ENCODE assay signal across 26 mouse cellular contexts in the genomic region with DNA sequence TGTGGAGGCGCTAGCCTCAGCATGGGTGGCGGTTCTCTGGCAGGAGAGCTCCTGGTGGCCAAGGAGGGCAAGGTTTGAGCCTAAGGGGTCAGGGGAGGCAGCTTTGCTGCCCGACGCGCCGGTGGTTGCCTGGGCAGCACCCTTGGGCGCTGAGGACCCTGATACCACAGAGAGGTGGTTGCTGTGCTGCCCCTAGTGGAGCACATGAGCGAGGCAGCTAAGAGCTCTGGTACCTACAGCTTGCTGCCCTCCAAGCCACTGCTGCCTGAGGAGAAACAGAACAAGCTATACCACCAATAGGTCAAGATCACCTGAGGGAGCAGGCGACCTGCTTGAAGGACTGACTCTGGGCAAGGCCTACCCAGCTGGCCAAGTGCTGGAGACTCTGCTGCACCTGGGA. TPM values are rescaled to one million over a fixed set of nuclear protein-coding genes. Genes with fewer than 3 reads are reported as not detected.
DNase-seq lines count a peak whose midpoint lies in the region; ATAC-seq and TF ChIP-seq lines count a peak whose summit lies in the region.
"Had no signal": no experiment of that assay in that cellular context is flagged by ENCODE, and none has a peak within 500 bp of the region (broad histone marks: within the 10 kb centered on the region; RNA-seq: fewer than 3 reads in every experiment).

No protein-coding gene starts in this region.

- H3K27me3 ChIP-seq in midbrain, embryonic 14.5 days (ENCODE audit: control insufficient read depth, insufficient read depth, low read length) = no peaks in the 10 kb centered on the region
- H3K27me3 ChIP-seq in midbrain, postnatal 0 days (ENCODE audit: insufficient read depth, low read length) = no peaks in the 10 kb centered on the region
- no peaks in the 10 kb centered on the region for H3K27me3 ChIP-seq in hindbrain, postnatal 0 days (ENCODE audit: insufficient read depth, low read length)
- H3K27me3 ChIP-seq: forebrain, embryonic 13.5 days; hindbrain, embryonic 15.5 days; midbrain, embryonic 15.5 days had no signal

- no peaks in the 10 kb centered on the region for H3K4me1 ChIP-seq in midbrain, embryonic 14.5 days (ENCODE audit: control insufficient read depth, insufficient read depth, low read length)
- no peaks in the 10 kb centered on the region for H3K4me1 ChIP-seq in midbrain, postnatal 0 days (ENCODE audit: insufficient read depth, low read length)
- no peaks in the 10 kb centered on the region for H3K4me1 ChIP-seq in ES-E14 (ENCODE audit: control insufficient read depth in 2 of 2, insufficient read depth in 2 of 2, low read length in 2 of 2, poor library complexity in 1 of 2)
- no peaks in the 10 kb centered on the region for H3K4me1 ChIP-seq in hindbrain, postnatal 0 days (ENCODE audit: insufficient read depth, low read length)
- H3K4me1 ChIP-seq: forebrain, embryonic 13.5 days; hindbrain, embryonic 15.5 days; midbrain, embryonic 15.5 days had no signal

- in situ Hi-C loops in ES-E14 (cut with MboI; ENCODE audit: low sequenced_read_pairs in 2 of 2, unreplicated experiment in 2 of 2) = loop anchor here in 1 of 2 experiments (25.0 kb wide), 1 partner anchor 94 kb away; no protein-coding TSS in a partner anchor

- H3K4me3 ChIP-seq in midbrain, embryonic 14.5 days (replicated peaks; ENCODE audit: low read depth, low read length) = no peak overlapping the region
- no peak overlapping the region for H3K4me3 ChIP-seq in midbrain, postnatal 0 days (ENCODE audit: low read depth, low read length)
- peak overlapping the region; percentile 22 to 26; a peak in 3 of 4 replicates for H3K4me3 ChIP-seq in ES-E14 (ENCODE audit: insufficient read depth in 1 of 2, low read depth in 1 of 2, low read length in 2 of 2, poor library complexity in 1 of 2, severe bottlenecking in 1 of 2)
- H3K4me3 ChIP-seq in hindbrain, postnatal 0 days (ENCODE audit: low read length) = no peak overlapping the region
- H3K4me3 ChIP-seq: forebrain, embryonic 13.5 days; hindbrain, embryonic 15.5 days; midbrain, embryonic 15.5 days had no signal

- H3K4me2 ChIP-seq in midbrain, embryonic 14.5 days (ENCODE audit: low read length) = no peak overlapping the region
- no peak overlapping the region for H3K4me2 ChIP-seq in midbrain, postnatal 0 days (ENCODE audit: low read depth, low read length, poor library complexity, severe bottlenecking)
- H3K4me2 ChIP-seq in hindbrain, postnatal 0 days (ENCODE audit: low read depth, low read length) = no peak overlapping the region
- H3K4me2 ChIP-seq: forebrain, embryonic 13.5 days; heart, embryonic 11.5 days; hindbrain, embryonic 15.5 days; lung, embryonic 14.5 days; midbrain, embryonic 15.5 days had no signal

- no peak overlapping the region for H3K27ac ChIP-seq in midbrain, embryonic 14.5 days (replicated peaks; ENCODE audit: low read depth, low read length)
- H3K27ac ChIP-seq in midbrain, postnatal 0 days (ENCODE audit: low read depth, low read length) = no peak overlapping the region
- H3K27ac ChIP-seq in ES-E14 (ENCODE audit: insufficient read depth, low read depth, low read length, poor library complexity, severe bottlenecking) = no peak overlapping the region
- no peak overlapping the region for H3K27ac ChIP-seq in hindbrain, postnatal 0 days
- H3K27ac ChIP-seq: forebrain, embryonic 13.5 days; hindbrain, embryonic 15.5 days; midbrain, embryonic 15.5 days had no signal

- 0 out of 2 replicates have a peak, but pooled peaks have one; percentile 14 for ATAC-seq in midbrain, embryonic 14.5 days (ENCODE audit: low FRiP score, low TSS enrichment)
- ATAC-seq in midbrain, postnatal 0 days (ENCODE audit: low FRiP score) = no peak
- peak; percentile 14; the same call in 1 of the 2 replicates for ATAC-seq in granulocyte monocyte progenitor cell, adult 5-6 weeks (replicated peaks; ENCODE audit: poor library complexity, severe bottlenecking)
- no peak for ATAC-seq in hindbrain, postnatal 0 days
- ATAC-seq: CD4-positive, CD25-positive, alpha-beta regulatory T cell, adult 4 months; forebrain, embryonic 13.5 days; intestine, postnatal 0 days; midbrain, embryonic 15.5 days had no signal

- WGBS in midbrain, embryonic 14.5 days = 38% methylated on average over 9 of the region's 9 CpGs
- WGBS in midbrain, postnatal 0 days = 39% methylated on average over 9 of the region's 9 CpGs
- WGBS in hindbrain, postnatal 0 days = 32% methylated on average over 9 of the region's 9 CpGs

- H3K9me3 ChIP-seq in midbrain, embryonic 14.5 days (ENCODE audit: control insufficient read depth, low read length) = no peaks in the 10 kb centered on the region
- H3K9me3 ChIP-seq in midbrain, postnatal 0 days (ENCODE audit: low read length) = no peaks in the 10 kb centered on the region
- no peaks in the 10 kb centered on the region for H3K9me3 ChIP-seq in ES-E14 (ENCODE audit: control insufficient read depth, insufficient read depth, low read depth, low read length)
- H3K9me3 ChIP-seq in hindbrain, postnatal 0 days (ENCODE audit: low read length) = no peaks in the 10 kb centered on the region
- H3K9me3 ChIP-seq: forebrain, embryonic 13.5 days; hindbrain, embryonic 15.5 days; midbrain, embryonic 15.5 days had no signal

- no peak for DNase-seq in midbrain, embryonic 14.5 days
- DNase-seq in midbrain, postnatal 0 days (ENCODE audit: low spot score) = no peak
- DNase-seq in ES-E14 (ENCODE audit: low read depth, low spot score) = no peak
- peak; percentile 1 for DNase-seq in yolk sac, embryonic 10.5 days (ENCODE audit: low spot score)
- no peak for DNase-seq in hindbrain, postnatal 0 days (ENCODE audit: low spot score)
- no peak for DNase-seq in lung, adult 18-20 months
- DNase-seq: adrenal gland, adult 2 months; cerebellum, adult 11 months; cerebellum, postnatal 25 days; gastrocnemius, postnatal 25 days; heart, postnatal 36 days; kidney, postnatal 36 days; lung, embryonic 14.5 days; lung, postnatal 4 days had no signal

- H3K36me3 ChIP-seq in midbrain, embryonic 14.5 days (ENCODE audit: control insufficient read depth, insufficient read depth, low read length) = no peaks in the 10 kb centered on the region
- no peaks in the 10 kb centered on the region for H3K36me3 ChIP-seq in midbrain, postnatal 0 days (ENCODE audit: insufficient read depth, low read length)
- no peaks in the 10 kb centered on the region for H3K36me3 ChIP-seq in ES-E14 (ENCODE audit: control insufficient read depth, insufficient read depth, low read length, poor library complexity, severe bottlenecking)
- H3K36me3 ChIP-seq in hindbrain, postnatal 0 days (ENCODE audit: insufficient read depth, low read length) = no peaks in the 10 kb centered on the region
- H3K36me3 ChIP-seq: hindbrain, embryonic 15.5 days; midbrain, embryonic 15.5 days had no signal

- no peak overlapping the region for H3K9ac ChIP-seq in midbrain, embryonic 14.5 days (replicated peaks; ENCODE audit: low read length)
- H3K9ac ChIP-seq in midbrain, postnatal 0 days (replicated peaks; ENCODE audit: low read length, poor library complexity, severe bottlenecking) = no peak overlapping the region
- H3K9ac ChIP-seq in ES-E14 (ENCODE audit: insufficient read depth, low read depth, low read length, poor library complexity, severe bottlenecking) = no peak overlapping the region
- H3K9ac ChIP-seq in hindbrain, postnatal 0 days (replicated peaks; ENCODE audit: low read length) = no peak overlapping the region
- H3K9ac ChIP-seq: forebrain, embryonic 13.5 days; hindbrain, embryonic 15.5 days; lung, embryonic 14.5 days; midbrain, embryonic 15.5 days had no signal

- no peak for TF ChIP-seq CTCF in midbrain, postnatal 0 days (IDR thresholded peaks at IDR 0.05)
- TF ChIP-seq CTCF in hindbrain, postnatal 0 days (IDR thresholded peaks at IDR 0.05; ENCODE audit: low read depth) = no peak

TF ChIP-seq in ES-E14, 5 proteins besides CTCF, POLR2A, EP300 and RAD21:
- TF ChIP-seq HCFC1 (IDR thresholded peaks at IDR 0.05; ENCODE audit: borderline replicate concordance, insufficient read depth, low read length) (no peak), ZC3H11A (IDR thresholded peaks at IDR 0.05; ENCODE audit: borderline replicate concordance, low read depth, low read length) (peak; percentile 9; the same call in 1 of the 2 replicates)

RNA-seq across cellular contexts. Expression of a gene that starts 15.1 kb away (rescaled TPM):
- not detected in 2 replicates for polyA plus RNA-seq in midbrain, embryonic 14.5 days (2014; fragmentation: Nextera tagmentation; extraction: Ambion mirVana)
- not detected in 2 replicates for total RNA-seq in midbrain, postnatal 0 days (2014; rRNA removed)
- polyA plus RNA-seq in midbrain, postnatal 0 days (2015; fragmentation: Nextera tagmentation; extraction: Ambion mirVana) = not detected in 2 replicates
- not detected in 2 replicates for total RNA-seq in ES-E14 (2012; rRNA removed)
- not detected in 2 replicates for total RNA-seq in granulocyte monocyte progenitor cell, adult 5-6 weeks (2014; fragmentation: Nextera tagmentation)
- not detected in 2 replicates for total RNA-seq in granulocyte monocyte progenitor cell, adult 5-6 weeks (2017)
- not detected in 2 replicates for total RNA-seq in hindbrain, postnatal 0 days (2014; rRNA removed)
- not detected in 2 replicates for polyA plus RNA-seq in hindbrain, postnatal 0 days (2015; fragmentation: Nextera tagmentation; extraction: Ambion mirVana)
- total RNA-seq: adrenal gland, adult 2 months; gastrocnemius, postnatal 25 days; heart, postnatal 36 days; layer of hippocampus, postnatal 25 days; liver, adult 2 months had no signal
- polyA plus RNA-seq: adrenal gland, adult 2 months; forebrain, embryonic 13.5 days; heart, embryonic 11.5 days; hindbrain, embryonic 15.5 days; intestine, postnatal 0 days; liver, adult 2 months; lung, embryonic 14.5 days; midbrain, embryonic 15.5 days; neural tube, embryonic 11.5 days; spleen, adult 2 months had no signal

RNA-seq across cellular contexts. Expression of a gene that starts 59.5 kb away (rescaled TPM):
- polyA plus RNA-seq in midbrain, embryonic 14.5 days (2014; fragmentation: Nextera tagmentation; extraction: Ambion mirVana) = not detected in 2 replicates
- not detected in 2 replicates for total RNA-seq in midbrain, postnatal 0 days (2014; rRNA removed)
- not detected in 2 replicates for polyA plus RNA-seq in midbrain, postnatal 0 days (2015; fragmentation: Nextera tagmentation; extraction: Ambion mirVana)
- not detected in 2 replicates for total RNA-seq in ES-E14 (2012; rRNA removed)
- not detected in 2 replicates for total RNA-seq in granulocyte monocyte progenitor cell, adult 5-6 weeks (2014; fragmentation: Nextera tagmentation)
- total RNA-seq in granulocyte monocyte progenitor cell, adult 5-6 weeks (2017) = not detected in 2 replicates
- not detected in 2 replicates for total RNA-seq in hindbrain, postnatal 0 days (2014; rRNA removed)
- not detected in 2 replicates for polyA plus RNA-seq in hindbrain, postnatal 0 days (2015; fragmentation: Nextera tagmentation; extraction: Ambion mirVana)
- total RNA-seq: adrenal gland, adult 2 months; gastrocnemius, postnatal 25 days; heart, postnatal 36 days; layer of hippocampus, postnatal 25 days; left cerebral cortex, postnatal 25 days; liver, adult 2 months had no signal
- polyA plus RNA-seq: adrenal gland, adult 2 months; CD4-positive, CD25-positive, alpha-beta regulatory T cell, adult 4 months; forebrain, embryonic 13.5 days; heart, embryonic 11.5 days; hindbrain, embryonic 15.5 days; intestine, postnatal 0 days; liver, adult 2 months; lung, embryonic 14.5 days; midbrain, embryonic 15.5 days; neural tube, embryonic 11.5 days; spleen, adult 2 months had no signal

Comparison
In these comparisons a context has a peak if more than half of its experiments do, and no peak if none do; other contexts are left out.
1. ATAC-seq: peak in midbrain, embryonic 14.5 days (single experiment) and granulocyte monocyte progenitor cell, adult 5-6 weeks (single experiment); none in midbrain, postnatal 0 days (single experiment) and hindbrain, postnatal 0 days (single experiment).
2. H3K4me3 ChIP-seq: peak in ES-E14 (2 of 2); none in midbrain, embryonic 14.5 days (single experiment), midbrain, postnatal 0 days (single experiment) and hindbrain, postnatal 0 days (single experiment).